Mouse (Mus musculus): ENCODE data around the gene Lpcat2.

Lpcat2 gene

GRCm38 (mm10) chr8:92911477-92911876 lies 56.3 kb downstream of the Lpcat2 start:
- no peak for DNase-seq (ENCODE audit: low read depth, low spot score)

DNA sequence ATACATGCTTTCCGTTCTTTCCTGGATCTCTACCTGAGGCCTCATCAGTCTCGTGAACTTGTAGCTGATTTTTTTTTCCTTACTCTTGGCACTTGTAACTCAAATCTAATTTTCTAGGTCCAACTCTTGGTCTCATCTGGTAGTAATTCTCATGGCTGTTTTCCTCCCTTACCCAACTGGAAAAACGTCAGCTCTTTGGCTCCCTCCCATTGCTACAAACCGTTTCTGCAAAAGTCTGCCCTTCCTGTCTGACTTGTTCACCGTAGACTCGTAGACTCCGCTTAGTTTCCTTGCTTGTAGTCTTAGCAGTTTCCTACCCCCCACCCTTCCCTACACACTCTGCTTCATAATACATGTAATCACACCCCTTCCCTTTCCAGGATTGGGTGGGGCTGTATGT lies 58.3 kb downstream of the Lpcat2 start:
- DNase-seq (ENCODE audit: low read depth, low spot score) = no peak

- DNase-seq (ENCODE audit: low read depth, low spot score) = no peak
Measured at GRCm38 (mm10) chr8:92916082-92916481, 60.9 kb downstream of the Lpcat2 start.

DNA sequence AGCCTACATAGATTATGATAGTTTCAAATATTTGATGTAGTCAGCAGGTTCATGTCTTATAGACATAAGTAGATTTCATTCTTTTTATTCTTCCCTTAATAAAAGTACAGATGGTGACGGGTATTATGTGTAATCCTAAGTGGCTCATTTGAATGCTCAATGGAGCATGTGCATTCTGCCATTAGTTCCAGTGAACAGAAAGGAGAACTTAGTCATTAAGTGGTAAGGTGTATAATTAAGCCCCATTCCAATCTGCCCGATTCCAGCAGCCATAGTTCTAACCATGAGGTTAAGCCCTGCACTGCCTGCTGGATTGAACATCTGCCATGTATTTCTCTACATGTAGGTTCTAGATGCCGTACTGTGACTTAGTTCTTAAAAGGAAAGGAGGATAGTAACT lies 66.6 kb downstream of the Lpcat2 start:
- no peak for DNase-seq (ENCODE audit: low read depth, low spot score)

DNA sequence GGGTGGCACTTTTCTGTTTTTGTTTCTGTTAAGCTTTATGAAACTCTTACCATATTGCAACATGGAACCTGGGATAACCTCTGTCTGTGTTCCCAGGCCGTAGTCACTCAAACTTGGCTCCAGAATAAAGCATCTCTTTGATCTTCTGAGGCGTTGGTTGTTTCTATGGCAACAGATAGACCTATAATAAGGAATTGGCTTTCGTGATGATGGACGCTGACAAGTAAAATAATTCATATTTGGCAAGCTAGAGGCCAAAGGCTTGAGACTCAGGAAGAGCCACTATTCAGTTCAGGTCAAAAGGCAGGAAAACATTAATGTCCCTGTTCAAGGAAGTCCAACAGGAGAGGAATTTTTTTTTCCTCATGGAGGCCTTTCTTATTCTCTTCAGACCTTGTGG lies 73.8 kb downstream of the Lpcat2 start:
- DNase-seq (ENCODE audit: low read depth, low spot score) = no peak

- no peak for DNase-seq (ENCODE audit: low read depth, low spot score)
Measured at GRCm38 (mm10) chr8:92938056-92938455, 82.9 kb downstream of the Lpcat2 start.

DNA sequence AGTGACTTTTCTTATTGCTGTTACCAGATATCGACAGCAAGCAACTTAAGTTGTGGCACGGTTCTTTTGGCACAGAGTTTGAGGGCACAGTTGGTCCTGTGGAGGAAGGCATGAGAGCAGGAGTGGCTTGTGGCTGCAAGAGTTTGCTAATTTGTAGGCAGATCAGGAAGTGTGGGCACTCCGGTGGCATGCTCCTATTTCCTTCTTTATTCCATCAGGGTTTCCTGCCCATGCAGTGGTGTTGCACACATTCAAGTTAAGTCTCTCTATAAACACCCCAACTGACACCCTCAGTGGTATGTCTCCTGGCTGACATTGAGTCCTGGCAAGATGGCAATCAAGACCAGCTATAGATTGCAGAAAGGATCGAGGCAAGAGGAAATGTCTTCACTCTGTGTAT lies 93.9 kb downstream of the Lpcat2 start:
- no peak for DNase-seq (ENCODE audit: low read depth, low spot score)

DNA sequence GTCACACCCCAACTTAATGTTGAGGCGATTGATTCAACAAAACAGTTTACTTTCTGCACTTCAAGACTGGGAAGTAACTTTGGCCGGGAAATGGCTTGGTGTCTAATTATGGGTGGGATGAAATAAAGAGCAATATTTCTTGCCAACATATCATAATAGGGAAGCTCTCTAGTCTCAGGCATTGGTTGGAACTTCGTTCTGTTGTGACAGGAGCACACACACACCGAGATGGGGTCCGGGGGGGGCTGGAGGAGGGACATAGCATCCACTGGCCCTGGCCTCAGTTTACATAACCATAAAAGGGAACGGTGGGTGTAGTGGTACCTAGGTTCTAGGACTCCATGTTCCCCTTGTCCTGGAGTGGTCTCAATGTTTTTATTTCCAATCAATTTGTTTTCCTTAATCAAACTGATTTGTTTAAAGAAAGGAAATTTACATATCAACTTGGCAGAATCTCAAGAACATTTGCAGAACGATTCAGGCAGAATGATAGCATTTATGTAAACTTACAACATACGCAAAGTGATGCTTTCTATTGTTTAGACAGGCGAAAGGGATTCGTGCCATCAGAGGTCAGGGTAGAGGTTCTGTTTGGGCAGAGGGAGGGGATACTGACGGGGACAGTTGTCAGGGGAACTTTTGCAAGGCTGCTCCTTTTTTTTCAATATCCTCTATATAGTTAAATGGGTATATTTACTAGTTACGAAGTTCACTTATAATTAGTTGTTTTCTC lies 95.7 kb downstream of the Lpcat2 start:
- DNase-seq (ENCODE audit: low read depth, low spot score) = no peak

DNA sequence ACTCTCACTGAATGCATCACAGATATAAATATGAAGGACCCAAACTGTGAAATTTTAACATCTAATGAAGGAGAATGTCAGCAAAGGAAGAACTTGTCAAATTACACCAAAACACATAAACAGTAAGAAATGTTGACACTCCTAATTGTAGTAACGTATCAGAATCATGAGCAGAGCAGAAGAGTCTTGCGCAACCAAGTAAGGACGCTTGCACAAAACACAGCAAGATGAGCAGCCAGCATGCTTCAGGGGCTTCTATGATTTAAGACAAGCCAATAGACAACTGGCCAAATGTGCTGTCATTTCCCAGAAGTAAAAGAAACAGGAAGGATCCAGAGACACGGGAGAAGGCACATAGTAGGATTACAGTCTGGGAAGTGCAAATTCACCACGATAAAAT lies 98.9 kb downstream of the Lpcat2 start:
- no peak for DNase-seq (ENCODE audit: low read depth, low spot score)

- no peak for DNase-seq (ENCODE audit: low read depth, low spot score)
Measured at GRCm38 (mm10) chr8:92959779-92960178, 104.6 kb downstream of the Lpcat2 start, which contains the start of gene Slc6a2. TSS of gene Slc6a2 (plus strand) at chr8:92960079.

GRCm38 (mm10) chr8:92960451-92960911 lies 105.3 kb downstream of the Lpcat2 start:
- DNase-seq (ENCODE audit: low read depth, low spot score) = no peak

- no peak for DNase-seq (ENCODE audit: low read depth, low spot score)
Measured at GRCm38 (mm10) chr8:92961088-92961487, 105.9 kb downstream of the Lpcat2 start.

DNA sequence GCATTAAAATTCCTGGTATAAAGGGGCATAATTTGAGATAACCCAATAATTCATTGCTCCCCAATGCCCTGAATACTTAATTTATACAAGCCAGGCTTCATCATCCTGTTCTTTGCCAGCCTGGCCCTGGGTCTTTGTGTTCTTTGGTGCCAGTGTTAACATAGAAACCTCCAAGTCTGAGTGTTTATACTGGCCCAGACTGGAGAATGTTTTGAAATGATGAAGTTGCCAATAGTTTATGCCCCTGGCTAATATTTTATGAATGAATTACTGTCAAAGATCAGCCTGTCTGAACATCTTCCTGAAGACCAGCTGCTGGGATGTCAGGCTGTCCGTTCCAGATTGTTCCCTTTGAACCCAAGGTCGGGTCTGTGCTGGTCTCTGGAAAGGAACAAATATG lies 109.4 kb downstream of the Lpcat2 start:
- DNase-seq (ENCODE audit: low read depth, low spot score) = no peak
